Mouse (Mus musculus) small intestine, adult 2 months (tissue): ENCODE data around the gene Grm4. TPM values are rescaled to one million over a fixed set of nuclear protein-coding genes. Genes with fewer than 3 reads are reported as not detected.

Source experiments
- H3K27ac ChIP-seq: fragments of 200-500 bp; 2 replicates; pipeline ENCODE4 v1.5.1; 2012; ENCODE audit warnings: low read depth, low read length, control low read depth, inconsistent platforms; ENCODE audit not compliant: insufficient read depth
- H3K27me3 ChIP-seq: fragments of 200-500 bp; 2 replicates; pipeline ENCODE4 v1.6.1; 2012; ENCODE audit warnings: mild to moderate bottlenecking, moderate library complexity, low read length, inconsistent platforms; ENCODE audit not compliant: control insufficient read depth, insufficient read depth
- H3K36me3 ChIP-seq: fragments of 200-500 bp; 2 replicates; pipeline ENCODE4 v1.6.1; 2012; ENCODE audit warnings: mild to moderate bottlenecking, low read length, control low read depth, inconsistent platforms; ENCODE audit not compliant: control insufficient read depth, insufficient read depth
- H3K4me1 ChIP-seq: fragments of 200-500 bp; 2 replicates; pipeline ENCODE4 v1.6.1; 2012; ENCODE audit warnings: low read length, inconsistent platforms, mixed read lengths; ENCODE audit not compliant: control insufficient read depth, insufficient read depth, insufficient read length
- H3K4me3 ChIP-seq: fragments of 200-500 bp; 2 replicates; pipeline ENCODE4 v1.5.1; 2012; ENCODE audit warnings: low read depth, mild to moderate bottlenecking, control low read depth, inconsistent platforms, low read length, moderate library complexity
- CTCF ChIP-seq: fragments of 200-500 bp; IDR thresholded peaks from 2 replicates; pipeline ENCODE4 v1.5.1; 2012; ENCODE audit warnings: low read depth, mild to moderate bottlenecking, control low read depth, inconsistent platforms, low read length, moderate library complexity, mixed read lengths; ENCODE audit not compliant: insufficient replicate concordance, insufficient read length; ENCODE audit errors: extremely low read depth
- POLR2A ChIP-seq: fragments of 200-500 bp; IDR thresholded peaks from 2 replicates; pipeline ENCODE4 v1.6.1; 2012; ENCODE audit warnings: low read depth, mild to moderate bottlenecking, control low read depth, inconsistent platforms, low read length, moderate library complexity
- WGBS: fragments of 180-500 bp; shearing (Covaris S2); methylation state at CpG from one replicate; pipeline ENCODE4 v1.1.7; 2018; 5-methylcytosine and 5-hydroxymethylcytosine counted together
- polyA plus RNA-seq: library from polyadenylated mRNA; depleted of rRNA; stranded (reverse); fragments of >200 nt; gene quantifications from 2 replicates; pipeline ENCODE4 v1.2.3, GENCODE M21; 2012

Grm4 gene
- polyA plus RNA-seq, 1 experiment: 4.1 TPM

- Histone ChIP-seq H3K27me3 (peaks cover 10% of the 10 kb centered on the region), H3K4me3 (no peak overlapping the region), H3K4me1 (no peaks in the 10 kb centered on the region), H3K36me3 (no peaks in the 10 kb centered on the region), H3K27ac (no peak overlapping the region)
- TF ChIP-seq POLR2A: no peak
- no peak for TF ChIP-seq CTCF
- WGBS: 54% methylated on average over 15 of the region's 15 CpGs
These were observed 2.3 kb downstream of the Grm4 start for GRCm38 (mm10) chr17:27518700-27519595.

- TF ChIP-seq POLR2A (no peak), CTCF (no peak)
- Histone ChIP-seq H3K27ac (no peak overlapping the region), H3K36me3 (no peaks in the 10 kb centered on the region), H3K27me3 (peaks cover 17% of the 10 kb centered on the region), H3K4me1 (no peaks in the 10 kb centered on the region), H3K4me3 (no peak overlapping the region)
- 56% methylated on average over 9 of the region's 9 CpGs for WGBS
These were observed 2.9 kb downstream of the Grm4 start for GRCm38 (mm10) chr17:27518296-27518695.

GRCm38 (mm10) chr17:27513916-27514762, 7.1 kb downstream of the Grm4 start:
- TF ChIP-seq CTCF (no peak), POLR2A (no peak)
- H3K27ac ChIP-seq: no peak overlapping the region
- no peaks in the 10 kb centered on the region; the same call in 1 of the 2 replicates for H3K4me1 ChIP-seq
- H3K27me3 ChIP-seq: peaks cover 34% of the 10 kb centered on the region
- WGBS: 38% methylated on average over 27 of the region's 27 CpGs
- H3K4me3 ChIP-seq: no peak overlapping the region
- no peaks in the 10 kb centered on the region for H3K36me3 ChIP-seq

- 2% methylated on average over 63 of the region's 66 CpGs for WGBS
- TF ChIP-seq CTCF: no peak
- no peak for TF ChIP-seq POLR2A
- Histone ChIP-seq H3K27me3 (peaks cover 34% of the 10 kb centered on the region), H3K4me1 (no peaks in the 10 kb centered on the region; the same call in 1 of the 2 replicates), H3K4me3 (peak overlapping the region; percentile 34), H3K27ac (no peak overlapping the region), H3K36me3 (no peaks in the 10 kb centered on the region)
These were observed 7.8 kb downstream of the Grm4 start for GRCm38 (mm10) chr17:27513279-27513915.

- peaks cover 34% of the 10 kb centered on the region for H3K27me3 ChIP-seq
- H3K36me3 ChIP-seq: no peaks in the 10 kb centered on the region
- H3K27ac ChIP-seq: no peak overlapping the region
- no peaks in the 10 kb centered on the region; the same call in 1 of the 2 replicates for H3K4me1 ChIP-seq
- no peak for TF ChIP-seq POLR2A
- no peak for TF ChIP-seq CTCF
- peak overlapping the region; percentile 34 for H3K4me3 ChIP-seq
- 1% methylated on average over 73 of the region's 78 CpGs for WGBS
These were observed 8.5 kb downstream of the Grm4 start for GRCm38 (mm10) chr17:27512619-27513161.

- TF ChIP-seq POLR2A (no peak), CTCF (no peak)
- peak overlapping the region; percentile 34 for H3K4me3 ChIP-seq
- H3K36me3 ChIP-seq: no peaks in the 10 kb centered on the region
- no peak overlapping the region for H3K27ac ChIP-seq
- no peaks in the 10 kb centered on the region; the same call in 1 of the 2 replicates for H3K4me1 ChIP-seq
- H3K27me3 ChIP-seq: peaks cover 34% of the 10 kb centered on the region
- 3% methylated on average over 63 of the region's 64 CpGs for WGBS
These were observed 9.2 kb downstream of the Grm4 start for GRCm38 (mm10) chr17:27511865-27512618.
